Mouse (Mus musculus) c-Kit-positive CD71-positive TER-119-negative erythroid progenitor cells, embryonic 14.5 days (primary cell): ENCODE results near the gene Dact3.

ENCODE experiments used
- DNase-seq: peaks from one replicate; pipeline ENCODE4 v3.0.0-alpha.2; 2013; ENCODE audit warnings: low read depth

The Dact3 gene

GRCm38 (mm10) chr7:16916342-16917265, 41.5 kb downstream of the Dact3 start:
- DNase-seq, result no peak

GRCm38 (mm10) chr7:16917447-16917846, 42.3 kb downstream of the Dact3 start:
- no peak for DNase-seq

GRCm38 (mm10) chr7:16918014-16918413, 42.9 kb downstream of the Dact3 start:
- no peak for DNase-seq

- no peak for DNase-seq
Observed at GRCm38 (mm10) chr7:16918670-16919069, 43.6 kb downstream of the Dact3 start.

- no peak for DNase-seq
Observed at GRCm38 (mm10) chr7:16919395-16920149, 44.5 kb downstream of the Dact3 start.

GRCm38 (mm10) chr7:16920150-16920579, 45.0 kb downstream of the Dact3 start:
- no peak for DNase-seq

- DNase-seq, result no peak
Observed at GRCm38 (mm10) chr7:16920818-16921791, 46.0 kb downstream of the Dact3 start.

- DNase-seq, result no peak
Observed at GRCm38 (mm10) chr7:16921881-16922335, 46.8 kb downstream of the Dact3 start.

GRCm38 (mm10) chr7:16922360-16922973, 47.4 kb downstream of the Dact3 start:
- peak; percentile 39 for DNase-seq

- no peak for DNase-seq
Observed at GRCm38 (mm10) chr7:16923283-16924036, 48.3 kb downstream of the Dact3 start.

- DNase-seq, result peak; percentile 99
Observed at GRCm38 (mm10) chr7:16924037-16924834, 49.1 kb downstream of the Dact3 start, which contains the start of gene Calm3. Calm3 (minus strand) TSS chr7:16924114.

GRCm38 (mm10) chr7:16928341-16928740, 53.2 kb downstream of the Dact3 start:
- DNase-seq, result no peak

GRCm38 (mm10) chr7:16930850-16931249, 55.7 kb downstream of the Dact3 start:
- DNase-seq, result no peak

- peak; percentile 82 for DNase-seq
Observed at GRCm38 (mm10) chr7:16931968-16932627, 57.0 kb downstream of the Dact3 start.

- no peak for DNase-seq
Observed at GRCm38 (mm10) chr7:16932704-16933577, 57.8 kb downstream of the Dact3 start.
